Mouse (Mus musculus) right cerebral cortex, postnatal 25 days (tissue): ENCODE data around the gene Zfp69.

Source experiments
- DNase-seq: peaks from one replicate; pipeline ENCODE4 v3.0.0; 2022

Gene Zfp69

GRCm38 (mm10) chr4:120924554-120925299 lies 26.8 kb downstream of the Zfp69 start, which contains the start of gene Exo5:
Gene Exo5, minus strand, starts transcription at chr4:120925017.
- peak; percentile 87 for DNase-seq

- no peak for DNase-seq
Measured at GRCm38 (mm10) chr4:120921461-120921860, 30.0 kb downstream of the Zfp69 start.

DNA sequence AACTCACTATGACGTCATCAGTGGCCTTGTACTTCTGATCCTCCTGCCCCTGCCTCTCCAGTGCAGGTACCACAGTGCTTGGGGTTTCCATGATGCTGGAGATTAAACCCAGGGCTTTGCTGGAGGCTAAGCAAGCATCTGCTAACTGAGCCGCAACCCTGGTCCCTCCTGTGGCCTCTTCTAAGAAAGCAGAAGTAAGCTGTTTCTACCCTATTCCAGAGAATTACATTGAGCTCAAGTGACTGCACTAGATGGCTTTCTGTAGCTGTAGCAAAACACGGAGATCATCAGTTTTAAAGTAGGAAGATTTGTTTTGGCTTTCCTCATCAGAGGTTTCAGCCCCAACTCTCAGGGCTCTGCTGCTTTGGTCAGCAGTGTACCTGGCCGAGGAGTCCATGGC lies 37.0 kb downstream of the Zfp69 start:
- DNase-seq: no peak

- DNase-seq: no peak
Measured at GRCm38 (mm10) chr4:120913861-120914260, 37.6 kb downstream of the Zfp69 start.

DNA sequence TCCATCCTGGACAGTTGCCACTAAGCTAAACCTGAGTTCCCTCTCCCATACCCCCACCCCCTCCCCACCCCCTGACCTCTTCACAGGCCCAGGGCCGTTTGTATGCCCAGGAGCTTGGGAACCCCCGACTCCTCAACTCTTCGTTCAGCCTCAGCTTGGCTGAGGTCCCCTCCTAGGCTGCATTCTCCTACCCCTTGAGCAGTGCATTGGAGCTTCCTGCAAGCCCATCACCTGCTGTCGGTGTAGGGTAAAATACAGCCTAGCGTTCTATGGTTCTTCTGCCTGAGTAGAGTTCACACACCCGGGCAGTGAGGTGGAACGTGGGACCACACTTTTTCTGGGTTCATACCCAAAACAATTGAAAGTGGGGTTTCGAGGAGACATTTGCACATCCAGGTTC lies 38.1 kb downstream of the Zfp69 start:
- no peak for DNase-seq

DNA sequence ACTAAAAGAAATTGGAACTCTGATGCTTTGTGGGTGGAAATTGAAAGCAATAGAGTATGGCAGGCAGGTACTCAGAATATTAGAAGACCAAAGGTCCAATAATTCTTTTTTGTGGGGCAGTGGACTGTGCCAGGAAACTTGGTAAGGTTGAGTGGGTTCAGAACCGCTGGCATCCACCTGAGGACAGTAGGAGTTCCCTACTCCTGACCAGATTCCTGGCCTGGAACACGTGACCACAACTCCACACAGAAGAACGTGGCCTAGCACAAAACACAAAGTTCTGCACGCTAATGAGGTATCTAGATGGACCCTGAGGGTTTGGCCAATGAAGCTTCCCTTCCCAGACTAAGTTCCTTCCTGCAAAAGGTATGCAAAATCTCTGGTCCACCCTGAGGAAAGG lies 38.6 kb downstream of the Zfp69 start:
- DNase-seq: no peak

GRCm38 (mm10) chr4:120911086-120911485 lies 40.4 kb downstream of the Zfp69 start:
- no peak for DNase-seq

- no peak for DNase-seq
Measured at GRCm38 (mm10) chr4:120909558-120910150, 41.8 kb downstream of the Zfp69 start.

- no peak for DNase-seq
Measured at GRCm38 (mm10) chr4:120905644-120906043, 45.9 kb downstream of the Zfp69 start.

- DNase-seq: no peak
Measured at GRCm38 (mm10) chr4:120904533-120904932, 47.0 kb downstream of the Zfp69 start.

DNA sequence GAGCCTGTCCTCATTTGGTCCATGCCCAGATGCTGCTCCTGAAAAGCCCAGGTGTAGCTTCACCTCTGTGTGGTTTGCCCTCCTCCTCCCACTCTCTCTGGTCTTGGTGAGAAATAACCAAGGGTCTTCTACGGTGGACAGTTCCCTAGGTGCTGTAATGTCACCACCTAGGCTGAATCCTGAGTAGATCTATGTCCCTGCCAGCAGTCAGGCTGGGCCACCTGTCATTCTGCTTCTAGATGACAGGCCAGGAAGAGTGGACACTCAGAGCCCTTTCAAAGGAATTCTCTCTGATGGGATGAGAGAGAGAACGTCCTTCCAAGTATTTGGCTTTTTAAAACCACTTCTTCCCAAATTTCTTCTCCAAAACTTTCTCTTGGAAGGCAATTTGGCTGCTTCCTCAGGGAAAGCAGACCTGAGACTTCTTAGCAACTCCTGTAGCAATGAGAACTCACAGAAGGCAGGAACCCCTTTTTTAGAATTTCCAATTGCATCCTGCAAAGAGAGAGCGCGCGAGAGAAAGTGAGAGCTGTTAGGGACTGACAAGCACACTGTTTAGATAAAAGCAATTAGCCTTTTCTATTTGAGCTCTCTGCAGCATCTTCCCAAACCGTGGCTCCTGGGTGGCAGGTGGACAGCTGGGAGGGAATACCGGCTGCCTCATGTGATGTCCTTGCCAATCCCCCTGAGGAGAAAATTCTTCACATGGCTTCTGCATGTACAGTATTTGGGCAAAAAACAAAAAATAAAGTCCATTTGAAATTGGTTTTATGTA lies 55.5 kb downstream of the Zfp69 start:
- no peak for DNase-seq

GRCm38 (mm10) chr4:120895226-120895625 lies 56.3 kb downstream of the Zfp69 start:
- no peak for DNase-seq

DNA sequence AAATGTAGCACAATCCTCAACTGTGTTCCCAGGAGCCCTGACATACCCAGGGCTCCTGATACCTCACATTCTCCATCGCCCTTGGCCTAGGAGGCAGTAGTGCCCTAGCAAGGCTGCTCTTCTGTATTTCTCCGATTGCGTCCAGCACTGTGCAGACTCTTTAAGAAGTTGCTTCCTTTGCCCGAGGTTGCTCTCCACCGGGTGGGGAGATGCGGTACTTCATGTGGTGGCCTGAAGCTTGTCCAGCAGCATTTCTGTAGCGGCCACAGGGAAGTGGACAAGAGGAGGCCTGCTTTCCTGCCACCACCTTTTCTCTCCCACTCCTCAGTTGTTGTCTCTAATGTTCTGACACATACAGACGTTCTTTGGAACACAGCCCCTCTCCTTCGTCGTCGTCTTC lies 56.9 kb downstream of the Zfp69 start:
- no peak for DNase-seq

DNA sequence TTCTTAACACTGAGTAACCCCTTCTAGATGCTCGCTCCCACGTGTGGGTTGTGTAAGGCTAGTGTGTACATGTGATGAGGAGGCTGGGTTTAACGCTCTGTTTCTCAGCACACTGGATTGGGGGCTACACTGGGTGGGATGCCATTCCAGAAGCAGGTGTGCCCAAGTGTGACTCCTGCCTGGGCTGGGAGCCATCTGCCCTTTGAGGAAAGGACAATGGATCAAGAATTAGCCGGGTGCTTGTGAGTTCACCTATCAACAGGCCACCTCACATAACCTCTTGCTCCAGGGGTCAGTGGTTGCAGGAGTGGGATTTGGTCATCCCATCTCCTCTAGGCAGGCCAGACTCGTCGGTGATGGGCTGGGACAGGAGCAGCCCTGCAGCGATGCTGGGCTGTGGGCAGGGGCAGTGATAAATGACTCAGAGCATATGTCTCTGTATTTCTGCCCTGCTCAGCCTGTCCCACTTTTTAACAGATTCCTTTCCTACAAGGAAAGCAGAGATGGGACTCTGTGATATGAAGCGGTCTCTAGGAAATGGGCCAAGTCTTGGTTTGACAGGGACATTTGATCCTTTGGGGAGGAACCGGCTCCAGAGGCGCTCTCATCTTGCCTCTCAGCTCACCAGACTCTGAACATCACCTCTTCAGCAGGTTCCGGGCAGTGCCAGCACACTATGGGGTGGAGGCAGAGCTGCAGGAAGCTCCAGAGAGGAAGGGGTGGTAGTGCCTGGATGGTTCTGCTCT lies 57.7 kb downstream of the Zfp69 start:
- no peak for DNase-seq

DNA sequence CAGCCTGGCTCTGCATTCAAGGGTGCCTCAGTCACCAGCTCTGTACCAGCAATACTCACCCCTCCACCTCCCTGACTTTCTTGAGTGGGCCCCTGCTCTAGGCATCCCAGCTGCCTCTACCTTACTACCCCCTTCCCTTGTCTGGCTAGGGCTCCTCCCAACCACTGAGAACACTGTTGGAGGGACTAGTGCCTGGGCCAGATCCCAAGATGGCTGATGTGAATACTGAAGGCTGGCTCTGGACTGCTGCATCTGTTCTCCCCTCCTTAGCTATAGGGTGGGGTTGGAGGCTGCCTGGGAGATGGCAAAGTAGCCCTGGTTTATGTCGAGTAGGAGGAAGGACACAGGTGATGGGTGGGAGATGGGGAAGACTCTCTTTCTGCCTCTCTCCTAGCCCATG lies 59.0 kb downstream of the Zfp69 start:
- no peak for DNase-seq

- no peak for DNase-seq
Measured at GRCm38 (mm10) chr4:120891960-120892359, 59.5 kb downstream of the Zfp69 start.

DNA sequence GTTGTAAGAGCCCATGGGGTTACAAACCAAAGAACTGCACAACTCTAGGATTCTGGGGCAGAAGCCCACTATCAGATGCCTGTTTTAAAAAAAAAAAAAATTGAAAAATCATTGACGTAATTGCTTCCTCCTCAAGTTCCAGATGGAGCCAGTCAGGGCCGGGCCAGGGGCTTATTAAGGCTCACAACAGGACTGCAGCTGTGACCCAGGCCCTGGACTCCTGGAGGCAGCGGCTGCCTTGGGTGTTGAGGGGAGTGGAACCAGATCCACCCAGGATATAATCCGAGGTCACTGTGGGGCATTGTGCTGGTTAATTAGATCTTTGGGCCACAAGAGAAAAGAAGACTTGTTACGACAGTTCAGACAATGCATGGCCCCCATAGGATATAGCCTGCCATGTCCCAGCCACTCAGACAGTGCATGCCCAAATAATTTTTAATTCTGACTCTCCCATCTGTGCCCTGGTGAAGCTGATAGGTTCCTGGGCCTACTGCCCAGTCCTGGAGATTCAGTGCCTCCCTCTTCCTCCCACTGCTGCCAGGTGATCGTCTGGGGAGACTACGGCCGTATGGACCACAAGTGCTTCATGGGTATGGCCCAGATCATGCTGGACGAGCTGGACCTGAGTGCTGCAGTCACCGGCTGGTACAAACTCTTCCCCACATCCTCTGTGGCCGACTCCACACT lies 60.6 kb downstream of the Zfp69 start:
- DNase-seq: no peak

GRCm38 (mm10) chr4:120888884-120889283 lies 62.6 kb downstream of the Zfp69 start:
- DNase-seq: no peak

DNA sequence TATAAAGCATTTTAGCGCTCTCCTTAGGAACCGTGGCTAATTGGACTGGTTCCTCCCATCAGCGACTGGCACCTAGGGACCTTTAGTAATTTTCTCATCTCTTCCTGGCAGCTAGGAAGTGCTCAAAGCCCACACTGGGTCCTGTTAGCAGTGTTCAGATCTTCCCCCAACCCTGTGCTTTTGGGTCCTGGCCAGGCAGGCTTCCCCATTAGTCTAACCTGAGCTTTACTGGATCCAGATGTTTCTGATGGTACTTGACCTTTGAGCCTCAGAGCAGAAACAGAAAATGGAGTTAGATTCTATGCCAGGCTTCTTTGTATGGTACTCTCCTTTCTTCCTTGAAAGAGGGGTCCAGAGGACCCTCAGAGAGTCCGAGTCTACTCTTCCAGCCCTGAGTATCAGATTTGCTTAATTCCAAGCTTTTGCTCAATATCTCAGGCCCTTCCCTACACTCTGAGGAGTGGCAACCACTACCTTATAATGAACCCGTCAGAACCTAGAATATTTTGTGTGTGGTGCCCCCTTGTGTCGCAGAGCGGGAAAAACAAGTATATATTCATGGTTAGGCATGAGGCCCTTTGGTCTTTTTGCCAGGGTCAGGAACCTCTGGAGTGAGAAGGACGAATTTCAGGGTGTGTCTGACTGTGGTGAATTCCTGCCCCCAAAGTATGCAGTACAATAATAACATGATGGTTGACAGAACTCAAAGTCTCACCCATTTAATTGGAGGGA lies 64.0 kb downstream of the Zfp69 start:
- no peak for DNase-seq

DNA sequence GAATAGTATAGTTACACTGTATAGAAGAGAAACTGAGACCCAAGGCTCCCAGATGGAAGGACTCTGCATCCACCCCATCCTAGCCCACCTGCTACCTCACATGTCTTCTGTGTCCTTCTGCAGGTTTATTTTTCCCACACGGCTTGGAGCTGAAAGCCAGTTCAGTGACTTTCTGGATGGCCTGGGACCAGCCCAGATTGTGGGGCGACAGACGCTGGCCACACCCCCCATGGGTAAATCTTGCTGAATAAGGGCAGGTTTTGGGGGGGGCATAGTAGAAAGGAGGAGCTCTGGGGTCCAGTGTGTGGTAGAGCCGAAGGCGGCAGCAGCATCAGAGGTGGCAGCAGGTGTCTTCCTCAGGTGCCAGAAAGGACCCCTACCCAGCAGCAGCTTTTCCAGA lies 64.7 kb downstream of the Zfp69 start:
- DNase-seq: no peak

- DNase-seq: no peak
Measured at GRCm38 (mm10) chr4:120886131-120886530, 65.4 kb downstream of the Zfp69 start.
